Mouse (Mus musculus) frontal cortex, adult (tissue): ENCODE measurements around the gene Tspan2.

Experiments used
- ATAC-seq: cut with Nextera tagmentation; 2 replicates; pipeline ENCODE4 v1.9.2; 2017; ENCODE audit warnings: mild to moderate bottlenecking, moderate library complexity, mixed read lengths; ENCODE audit not compliant: low TSS enrichment

Tspan2 gene

DNA sequence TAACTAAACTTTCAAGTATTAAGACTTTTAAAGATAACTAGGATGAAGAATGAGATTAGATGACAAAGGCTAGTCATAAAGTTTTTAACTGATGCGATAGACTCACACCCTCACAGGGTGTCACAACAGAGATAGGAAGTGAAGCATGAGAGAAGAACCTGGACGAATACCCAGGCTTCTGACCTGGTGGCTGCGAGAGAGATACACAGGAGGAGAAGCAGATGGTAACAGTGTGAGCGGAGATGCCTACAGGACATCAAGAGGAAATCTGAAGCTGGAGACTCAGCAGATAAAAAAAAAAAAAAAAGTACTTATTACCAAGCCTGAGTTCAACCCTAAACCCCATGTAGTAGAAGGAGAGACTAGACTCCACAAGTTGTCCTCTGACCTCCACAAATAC is 38.7 kb downstream of the Tspan2 start:
- no peak for ATAC-seq

DNA sequence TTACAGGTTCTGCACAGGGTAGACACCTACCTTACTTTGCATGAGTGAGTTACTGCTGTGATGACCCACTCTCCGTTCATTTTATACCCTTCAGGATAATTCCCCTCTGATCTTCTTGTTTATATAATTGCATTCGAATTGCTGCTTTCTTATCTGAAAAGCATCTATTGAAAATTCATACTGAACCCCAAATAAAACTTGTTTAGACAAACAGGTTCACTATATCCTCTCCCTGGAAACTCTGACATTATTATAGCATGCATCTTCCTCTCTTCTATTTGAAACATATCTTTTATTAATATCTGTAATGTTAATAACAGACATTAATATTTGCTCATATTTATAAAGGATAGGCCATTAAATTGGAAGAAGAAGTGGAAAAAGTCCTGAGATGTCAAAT is 48.3 kb downstream of the Tspan2 start, which contains the start of gene Tshb:
Tshb (minus strand) TSS at position 101 of the 400 bp plus-strand sequence.
- ATAC-seq: no peak

DNA sequence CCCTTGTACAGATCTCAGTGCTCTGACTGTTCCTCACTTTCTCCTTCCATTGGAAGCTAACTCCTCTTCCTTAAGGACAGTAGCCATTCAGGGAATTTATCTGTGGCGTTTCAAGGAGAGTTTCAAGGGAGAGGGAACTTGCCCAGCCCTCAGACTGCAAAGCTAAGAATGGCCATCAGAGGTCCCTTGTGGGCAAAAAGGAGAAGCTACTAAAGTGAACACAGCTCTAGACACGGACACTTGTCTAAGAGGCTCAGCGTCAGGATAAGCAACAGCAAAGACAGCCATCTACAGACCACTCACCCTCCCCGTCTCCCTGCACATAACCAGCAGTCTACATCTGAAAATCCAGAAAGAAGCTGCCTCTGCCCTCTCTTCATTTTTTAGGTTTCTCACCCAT is 53.0 kb downstream of the Tspan2 start:
- ATAC-seq: peak; percentile 41; the same call in 1 of the 2 replicates

DNA sequence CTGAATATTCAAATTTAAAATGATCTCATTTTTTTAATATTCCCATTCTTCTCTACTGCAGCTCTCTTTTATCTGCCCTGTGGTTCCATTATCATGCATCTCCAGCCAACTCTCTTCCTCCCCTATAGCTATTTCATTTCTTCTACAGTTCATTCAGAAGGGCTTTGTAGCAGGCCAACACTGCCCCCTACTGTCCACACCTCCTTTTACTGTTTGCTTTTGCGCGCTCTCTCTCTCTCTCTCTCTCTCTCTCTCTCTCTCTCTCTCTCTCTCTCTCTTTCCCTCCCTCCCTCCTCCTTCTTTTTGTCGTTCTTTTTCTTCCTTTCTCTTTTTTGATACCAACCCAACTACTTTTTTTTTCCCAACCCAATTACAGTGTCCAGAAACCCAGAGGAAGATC is 69.6 kb downstream of the Tspan2 start:
- ATAC-seq: peak; percentile 72

DNA sequence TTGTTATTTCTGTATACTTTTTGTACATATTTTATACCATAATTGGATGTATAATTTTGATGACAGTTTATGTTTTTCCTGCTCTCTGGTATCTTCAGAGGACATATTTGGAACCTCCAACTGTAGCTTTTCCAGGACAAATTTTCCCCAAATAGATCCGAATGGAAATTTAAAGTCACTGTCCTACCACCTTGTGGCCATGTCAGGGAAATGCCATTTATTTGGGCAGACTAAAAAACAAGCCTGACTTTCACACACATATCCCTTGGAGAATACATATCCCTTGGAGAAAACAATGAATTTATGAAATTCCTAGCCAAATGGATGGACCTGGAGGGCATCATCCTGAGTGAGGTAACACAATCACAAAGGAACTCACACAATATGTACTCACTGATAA is 108.1 kb downstream of the Tspan2 start:
- ATAC-seq: no peak

DNA sequence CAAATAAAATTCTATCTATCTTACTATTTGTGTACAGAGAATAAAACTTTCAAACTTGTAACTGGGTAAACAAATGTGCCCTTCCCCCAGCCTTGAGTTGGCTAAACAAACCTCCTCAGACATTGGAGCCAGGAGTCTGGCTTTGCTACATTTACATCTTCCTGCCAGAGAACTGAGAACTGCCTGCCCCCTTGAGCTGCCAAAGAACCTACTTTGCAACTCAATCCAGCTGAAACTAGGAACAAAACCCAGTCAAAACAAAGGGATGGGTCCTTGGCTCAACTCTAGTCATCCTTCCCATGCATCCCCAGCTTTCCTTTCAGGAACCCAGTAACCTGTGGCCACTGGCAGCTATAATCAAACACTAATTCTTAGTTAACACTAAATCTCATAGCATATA is 114.3 kb downstream of the Tspan2 start:
- no peak for ATAC-seq
